Mouse (Mus musculus) MEL (cell line): ENCODE measurements at regions not wholly inside any gene's neighbourhood (a gene's known extent, or its start where the extent isn't known, plus 50 kb on each side); places are given as distances from the start of the nearest gene placed in this dataset.

Source experiments
- CHD1 ChIP-seq: IDR thresholded peaks from 2 replicates; pipeline ENCODE4 v1.6.1; 2012; ENCODE audit warnings: low read depth, mild to moderate bottlenecking, inconsistent platforms, low read length, improper control_type of control experiment
- CHD2 ChIP-seq: IDR thresholded peaks from 2 replicates; pipeline ENCODE4 v1.6.1; 2011; ENCODE audit warnings: low read length, improper control_type of control experiment
- CTCF ChIP-seq, 3 experiments: IDR thresholded peaks in 2 of 3; conservative IDR thresholded peaks in 1 of 3; 2 replicates each; pipeline ENCODE4 v1.5.1; 2011 to 2012; ENCODE audit warnings: low read length in 3 of 3, low read depth in 2 of 3, mild to moderate bottlenecking in 2 of 3, improper control_type of control experiment in 1 of 3, inconsistent platforms in 1 of 3, mixed read lengths in 1 of 3, moderate library complexity in 1 of 3; ENCODE audit not compliant: control insufficient read depth in 1 of 3, insufficient read depth in 1 of 3, poor library complexity in 1 of 3, severe bottlenecking in 1 of 3
- EP300 ChIP-seq, 2 experiments: IDR thresholded peaks; 2 replicates each; pipeline ENCODE4 v1.6.1; 2011; ENCODE audit warnings: improper control_type of control experiment in 2 of 2, low read length in 2 of 2, low read depth in 1 of 2, mild to moderate bottlenecking in 1 of 2
- GABPA ChIP-seq: IDR thresholded peaks from 2 replicates; pipeline ENCODE4 v1.6.1; 2012; ENCODE audit warnings: low read depth, mild to moderate bottlenecking, inconsistent platforms, low read length, improper control_type of control experiment, moderate library complexity
- HCFC1 ChIP-seq: IDR thresholded peaks from 2 replicates; pipeline ENCODE4 v1.6.1; 2012; ENCODE audit warnings: low read depth, mild to moderate bottlenecking, inconsistent platforms, low read length, improper control_type of control experiment, moderate library complexity
- JUND ChIP-seq: IDR thresholded peaks from 2 replicates; pipeline ENCODE4 v1.6.1; 2011; ENCODE audit warnings: low read depth, mild to moderate bottlenecking, improper control_type of control experiment, low read length
- MAZ ChIP-seq: IDR thresholded peaks from 2 replicates; pipeline ENCODE4 v1.6.1; 2012; ENCODE audit warnings: low read depth, mild to moderate bottlenecking, inconsistent platforms, low read length, improper control_type of control experiment
- MEF2A ChIP-seq: IDR thresholded peaks from 2 replicates; pipeline ENCODE4 v1.6.1; 2014; ENCODE audit warnings: low read depth, mild to moderate bottlenecking, inconsistent platforms, low read length, improper control_type of control experiment; ENCODE audit not compliant: poor library complexity, insufficient replicate concordance, severe bottlenecking; ENCODE audit errors: extremely low read depth
- NELFE ChIP-seq: IDR thresholded peaks from 2 replicates; pipeline ENCODE4 v1.6.1; 2011; ENCODE audit warnings: low read depth, low read length, improper control_type of control experiment
- POLR2A ChIP-seq, 2 experiments: IDR thresholded peaks; 2 replicates each; pipeline ENCODE4 v1.6.1; 2011 to 2012; ENCODE audit warnings: low read length in 2 of 2, mild to moderate bottlenecking in 2 of 2, control low read depth in 1 of 2, improper control_type of control experiment in 1 of 2, low read depth in 1 of 2, moderate library complexity in 1 of 2; ENCODE audit not compliant: control insufficient read depth in 1 of 2, insufficient read depth in 1 of 2, poor library complexity in 1 of 2
- RCOR1 ChIP-seq: IDR thresholded peaks from 2 replicates; pipeline ENCODE4 v1.6.1; 2012; ENCODE audit warnings: low read depth, mild to moderate bottlenecking, inconsistent platforms, low read length, improper control_type of control experiment
- USF1 ChIP-seq: IDR thresholded peaks from 2 replicates; pipeline ENCODE4 v1.6.1; 2014; ENCODE audit warnings: low read depth, mild to moderate bottlenecking, inconsistent platforms, low read length, improper control_type of control experiment, moderate library complexity
- ZNF384 ChIP-seq: IDR thresholded peaks from 2 replicates; pipeline ENCODE4 v1.6.1; 2012; ENCODE audit warnings: low read depth, mild to moderate bottlenecking, inconsistent platforms, low read length, improper control_type of control experiment

GRCm38 (mm10) chr2:131416482-131416881, 63.8 kb upstream of the Rnf24 start:
- TF ChIP-seq CTCF (IDR thresholded peaks at IDR 0.05 in 2 of 3, conservative IDR thresholded peaks at IDR 0.05 in 1 of 3; ENCODE audit: control insufficient read depth in 1 of 3, insufficient read depth in 1 of 3, low read depth in 2 of 3, low read length in 3 of 3, poor library complexity in 1 of 3, severe bottlenecking in 1 of 3) (peak; percentile 71 to 83 (median 81)), RCOR1 (no peak), JUND (no peak), USF1 (no peak), EP300 (IDR thresholded peaks at IDR 0.05; ENCODE audit: low read depth in 1 of 2, low read length in 2 of 2) (no peak), CHD2 (no peak), POLR2A (IDR thresholded peaks at IDR 0.05; ENCODE audit: control insufficient read depth in 1 of 2, insufficient read depth in 1 of 2, low read depth in 1 of 2, low read length in 2 of 2, poor library complexity in 1 of 2) (no peak), MEF2A (no peak), NELFE (no peak), CHD1 (no peak), MAZ (no peak), GABPA (no peak), ZNF384 (no peak), HCFC1 (no peak)
